Mouse (Mus musculus) hematopoietic stem cell, adult 5-6 weeks (primary cell): ENCODE measurements around the gene Tex16. TPM values are rescaled to one million over a fixed set of nuclear protein-coding genes. Genes with fewer than 3 reads are reported as not detected.

ENCODE experiments used
- ATAC-seq, 2 experiments: fragments of 125-278 bp in 1 of 2; replicated peaks in 1 of 2; 2 replicates each; pipeline ENCODE4 v1.8.0; 2016 to 2017; ENCODE audit warnings: inconsistent platforms in 2 of 2, mild to moderate bottlenecking in 2 of 2, moderate number of reproducible peaks in 2 of 2, low read depth in 1 of 2, moderate TSS enrichment in 1 of 2; ENCODE audit not compliant: low FRiP score in 2 of 2, poor library complexity in 2 of 2, severe bottlenecking in 2 of 2, insufficient read depth in 1 of 2, low TSS enrichment in 1 of 2
- total RNA-seq: library from RNA; stranded (forward); fragments of 172-1452, 232-1000 nt; gene quantifications from 2 replicates; pipeline ENCODE4 v1.2.3, GENCODE M21; 2017

The Tex16 gene
- total RNA-seq = 0.20 TPM in 1 of 2 replicates, not detected in the other

GRCm38 (mm10) chrX:112010707-112011106 is at the start of gene Tex16:
Gene Tex16 (plus strand): TSS chrX:112011007.
- no peak for ATAC-seq

DNA sequence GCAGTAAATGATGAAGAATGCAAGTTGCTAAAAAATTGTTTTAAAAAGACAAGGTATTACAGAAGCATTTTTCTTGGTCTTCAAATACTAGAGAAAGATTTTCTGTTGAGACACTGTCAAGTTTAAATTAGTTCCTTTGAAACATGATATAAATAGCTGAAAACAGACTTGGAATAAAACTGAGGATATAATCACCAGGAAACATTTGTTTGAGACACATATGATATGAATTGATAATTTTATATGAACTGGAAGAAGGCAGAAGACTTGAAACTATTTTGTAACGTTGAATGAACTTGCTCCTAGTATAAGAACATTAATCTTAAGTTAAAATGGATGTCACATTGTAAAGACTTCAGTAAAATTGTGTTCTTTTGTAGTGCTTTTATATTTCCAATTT is 11.1 kb upstream of the Tex16 start:
- ATAC-seq = no peak

Other genes with a start within 250 kb of the Tex16 start
- gene Gm45194, start 119.6 kb upstream of the Tex16 start, total RNA-seq = not detected in 2 replicates
- gene 4933403O08Rik, start 228.0 kb downstream of the Tex16 start, total RNA-seq = not detected in 2 replicates